Mouse (Mus musculus) cerebellum, adult 8-10 months (tissue): ENCODE results near the gene Cdca4.

Experiments used
- DNase-seq: peaks from one replicate; pipeline ENCODE4 v3.0.0; 2022

The Cdca4 gene

GRCm38 (mm10) chr12:112798332-112798681 is 30.9 kb downstream of the Cdca4 start:
- no peak for DNase-seq

GRCm38 (mm10) chr12:112797672-112798331 is 31.4 kb downstream of the Cdca4 start:
- DNase-seq = no peak

- DNase-seq = no peak
These were observed 32.4 kb downstream of the Cdca4 start for GRCm38 (mm10) chr12:112796551-112797510.

- DNase-seq = no peak
These were observed 33.6 kb downstream of the Cdca4 start for GRCm38 (mm10) chr12:112795466-112796104.

- DNase-seq = no peak
These were observed 34.2 kb downstream of the Cdca4 start for GRCm38 (mm10) chr12:112794998-112795397.

GRCm38 (mm10) chr12:112794356-112794816 is 34.8 kb downstream of the Cdca4 start:
- no peak for DNase-seq

GRCm38 (mm10) chr12:112793601-112794355 is 35.4 kb downstream of the Cdca4 start:
- no peak for DNase-seq

GRCm38 (mm10) chr12:112791026-112791425 is 38.2 kb downstream of the Cdca4 start:
- no peak for DNase-seq

- no peak for DNase-seq
These were observed 54.7 kb downstream of the Cdca4 start for GRCm38 (mm10) chr12:112774481-112774880.

- no peak for DNase-seq
These were observed 55.2 kb downstream of the Cdca4 start for GRCm38 (mm10) chr12:112774026-112774425.

- DNase-seq = no peak
These were observed 55.9 kb downstream of the Cdca4 start for GRCm38 (mm10) chr12:112773366-112773765.

GRCm38 (mm10) chr12:112772306-112772705 is 56.9 kb downstream of the Cdca4 start:
- DNase-seq = no peak

GRCm38 (mm10) chr12:112770396-112770795 is 58.8 kb downstream of the Cdca4 start:
- no peak for DNase-seq
